Mouse (Mus musculus) thymus, adult 2 months (tissue): Measurements from ENCODE around the gene Fads1.

ENCODE experiments used
- CTCF ChIP-seq: fragments of 200-500 bp; IDR thresholded peaks from 2 replicates; pipeline ENCODE4 v1.5.1; 2012; ENCODE audit warnings: mild to moderate bottlenecking, control low read depth, low read length, moderate library complexity, borderline replicate concordance; ENCODE audit not compliant: control insufficient read depth, poor library complexity, insufficient read depth; ENCODE audit errors: extremely low read depth
- POLR2A ChIP-seq: fragments of 200-500 bp; IDR thresholded peaks from 2 replicates; pipeline ENCODE4 v1.6.1; 2012; ENCODE audit warnings: mild to moderate bottlenecking, low read length, control low read depth, moderate library complexity; ENCODE audit not compliant: control insufficient read depth, poor library complexity, insufficient read depth; ENCODE audit errors: extremely low read depth

GRCm38 (mm10) chr19:10171846-10172245 is 10.8 kb upstream of the Fads1 start:
- TF ChIP-seq CTCF = no peak
- TF ChIP-seq POLR2A = no peak
